Mouse (Mus musculus): Measurements from ENCODE around the gene Ankrd50.

The Ankrd50 gene

GRCm38 (mm10) chr3:38484191-38485106 lies at the start of gene Ankrd50:
Gene Ankrd50, minus strand, starts transcription at chr3:38484844.
- peak; percentile 97 for DNase-seq (ENCODE audit: low spot score)

- DNase-seq (ENCODE audit: low spot score), result no peak
Observed at GRCm38 (mm10) chr3:38534245-38534644, 49.6 kb upstream of the Ankrd50 start.

- no peak for DNase-seq (ENCODE audit: low spot score)
Observed at GRCm38 (mm10) chr3:38520426-38520825, 35.8 kb upstream of the Ankrd50 start.

- DNase-seq (ENCODE audit: low spot score), result no peak
Observed at GRCm38 (mm10) chr3:38519971-38520370, 35.3 kb upstream of the Ankrd50 start.

GRCm38 (mm10) chr3:38503606-38504005 lies 19.0 kb upstream of the Ankrd50 start:
- DNase-seq (ENCODE audit: low spot score), result no peak

GRCm38 (mm10) chr3:38502156-38502555 lies 17.5 kb upstream of the Ankrd50 start:
- DNase-seq (ENCODE audit: low spot score), result no peak

GRCm38 (mm10) chr3:38501739-38502138 lies 17.1 kb upstream of the Ankrd50 start:
- DNase-seq (ENCODE audit: low spot score), result no peak

- no peak for DNase-seq (ENCODE audit: low spot score)
Observed at GRCm38 (mm10) chr3:38501316-38501715, 16.7 kb upstream of the Ankrd50 start.

- DNase-seq (ENCODE audit: low spot score), result no peak
Observed at GRCm38 (mm10) chr3:38498561-38498960, 13.9 kb upstream of the Ankrd50 start.

GRCm38 (mm10) chr3:38496795-38497385 lies 12.2 kb upstream of the Ankrd50 start:
- no peak for DNase-seq (ENCODE audit: low spot score)

GRCm38 (mm10) chr3:38491702-38492101 lies 7.1 kb upstream of the Ankrd50 start:
- DNase-seq (ENCODE audit: low spot score), result no peak

- DNase-seq (ENCODE audit: low spot score), result no peak
Observed at GRCm38 (mm10) chr3:38491236-38491635, 6.6 kb upstream of the Ankrd50 start.

- no peak for DNase-seq (ENCODE audit: low spot score)
Observed at GRCm38 (mm10) chr3:38490720-38491119, 6.1 kb upstream of the Ankrd50 start.

GRCm38 (mm10) chr3:38485107-38485545 lies 482 bp upstream of the Ankrd50 start:
- DNase-seq (ENCODE audit: low spot score), result no peak

- peak; percentile 64 for DNase-seq (ENCODE audit: low spot score)
Observed at GRCm38 (mm10) chr3:38483551-38483950, 1.1 kb downstream of the Ankrd50 start.

- no peak for DNase-seq (ENCODE audit: low spot score)
Observed at GRCm38 (mm10) chr3:38482749-38483148, 1.9 kb downstream of the Ankrd50 start.

GRCm38 (mm10) chr3:38481106-38481505 lies 3.5 kb downstream of the Ankrd50 start:
- DNase-seq (ENCODE audit: low spot score), result no peak

GRCm38 (mm10) chr3:38477936-38478335 lies 6.7 kb downstream of the Ankrd50 start:
- no peak for DNase-seq (ENCODE audit: low spot score)

- DNase-seq (ENCODE audit: low spot score), result peak; percentile 62
Observed at GRCm38 (mm10) chr3:38475587-38475986, 9.1 kb downstream of the Ankrd50 start.

- DNase-seq (ENCODE audit: low spot score), result no peak
Observed at GRCm38 (mm10) chr3:38473138-38473537, 11.5 kb downstream of the Ankrd50 start.

GRCm38 (mm10) chr3:38471516-38471915 lies 13.1 kb downstream of the Ankrd50 start:
- DNase-seq (ENCODE audit: low spot score), result no peak

- DNase-seq (ENCODE audit: low spot score), result no peak
Observed at GRCm38 (mm10) chr3:38468131-38468530, 16.5 kb downstream of the Ankrd50 start.

- no peak for DNase-seq (ENCODE audit: low spot score)
Observed at GRCm38 (mm10) chr3:38466880-38467405, 17.7 kb downstream of the Ankrd50 start.

All from embryo, embryonic 10 days (tissue).